8 mouse cellular contexts compared by ENCODE assay signal in genomic region chr2:167347361-167347760, GRCm38 (mm10). TPM values are rescaled to one million over a fixed set of nuclear protein-coding genes. Genes with fewer than 3 reads are reported as not detected.
DNase-seq lines count a peak whose midpoint lies in the region; ATAC-seq and TF ChIP-seq lines count a peak whose summit lies in the region.

No protein-coding gene starts in this region.

- no peak for DNase-seq in kidney, adult 11 months
- DNase-seq in embryonic facial prominence, embryonic 11.5 days (ENCODE audit: low spot score) = no peak
- no peak for DNase-seq in intestine, embryonic 14.5 days (ENCODE audit: low spot score)
- no peak for DNase-seq in left cerebral cortex, postnatal 25 days (ENCODE audit: low spot score in 2 of 2)
- no peak for DNase-seq in spleen, postnatal 4 days (ENCODE audit: low spot score in 2 of 2)
- DNase-seq in thymus, adult 18-20 months = no peak

- intact Hi-C loops in left cerebral cortex, postnatal 25 days (cut with DNase I) = no loop called here

- no peak for ATAC-seq in kidney, embryonic 14.5 days (ENCODE audit: low FRiP score, low TSS enrichment)
- ATAC-seq in embryonic facial prominence, embryonic 11.5 days (replicated peaks; ENCODE audit: insufficient number of reproducible peaks, low FRiP score, low TSS enrichment, low read depth) = no peak
- ATAC-seq in intestine, embryonic 14.5 days (replicated peaks; ENCODE audit: low FRiP score, low TSS enrichment, low read depth) = no peak

- 78% methylated on average over 4 of the region's 4 CpGs for WGBS in kidney, embryonic 14.5 days
- WGBS in embryonic facial prominence, embryonic 11.5 days = 86% methylated on average over 4 of the region's 4 CpGs
- 71% methylated on average over 4 of the region's 4 CpGs for WGBS in intestine, embryonic 14.5 days

- no peak overlapping the region for H3K9ac ChIP-seq in kidney, embryonic 14.5 days (ENCODE audit: low read depth, low read length)
- no peak overlapping the region for H3K9ac ChIP-seq in embryonic facial prominence, embryonic 11.5 days (replicated peaks; ENCODE audit: low read length)
- H3K9ac ChIP-seq in intestine, embryonic 14.5 days (ENCODE audit: low read length) = no peak overlapping the region

- no peak overlapping the region for H3ac ChIP-seq in myocyte (ENCODE audit: control insufficient read depth, insufficient read length)

- no peaks in the 10 kb centered on the region for H3K27me3 ChIP-seq in kidney, embryonic 14.5 days (ENCODE audit: control insufficient read depth, insufficient read depth, low read length)
- H3K27me3 ChIP-seq in embryonic facial prominence, embryonic 11.5 days (ENCODE audit: control insufficient read depth, insufficient read depth, low read length) = no peaks in the 10 kb centered on the region
- 0 out of 2 replicates have a peak, but pooled peaks cover 3% of the 10 kb centered on the region for H3K27me3 ChIP-seq in intestine, embryonic 14.5 days (replicated peaks; ENCODE audit: control insufficient read depth, insufficient read depth, low read length)
- no peaks in the 10 kb centered on the region for H3K27me3 ChIP-seq in myocyte (ENCODE audit: control insufficient read depth, insufficient read depth, insufficient read length)

- H3K27ac ChIP-seq in kidney, embryonic 14.5 days (ENCODE audit: low read depth, low read length) = no peak overlapping the region
- no peak overlapping the region for H3K27ac ChIP-seq in embryonic facial prominence, embryonic 11.5 days (replicated peaks; ENCODE audit: low read depth, low read length)
- no peak overlapping the region for H3K27ac ChIP-seq in intestine, embryonic 14.5 days (ENCODE audit: low read depth)

- H3K36me3 ChIP-seq in kidney, embryonic 14.5 days (ENCODE audit: control insufficient read depth, insufficient read depth, low read length) = no peaks in the 10 kb centered on the region
- H3K36me3 ChIP-seq in embryonic facial prominence, embryonic 11.5 days (replicated peaks; ENCODE audit: control insufficient read depth, insufficient read depth, low read depth, low read length) = no peaks in the 10 kb centered on the region
- H3K36me3 ChIP-seq in intestine, embryonic 14.5 days (ENCODE audit: control insufficient read depth, insufficient read depth, low read length) = no peaks in the 10 kb centered on the region
- H3K36me3 ChIP-seq in myocyte (ENCODE audit: control insufficient read depth, insufficient read depth) = no peaks in the 10 kb centered on the region

- no peak for TF ChIP-seq POLR2A in myocyte (IDR thresholded peaks at IDR 0.05; ENCODE audit: insufficient read length, low read depth)

- H3K79me2 ChIP-seq in myocyte (ENCODE audit: control insufficient read depth, insufficient read depth) = peaks cover 61% of the 10 kb centered on the region

- H3K9me3 ChIP-seq in kidney, embryonic 14.5 days (ENCODE audit: control insufficient read depth, low read length) = no peaks in the 10 kb centered on the region
- H3K9me3 ChIP-seq in embryonic facial prominence, embryonic 11.5 days (replicated peaks; ENCODE audit: control insufficient read depth, low read length) = no peaks in the 10 kb centered on the region
- H3K9me3 ChIP-seq in intestine, embryonic 14.5 days (ENCODE audit: control insufficient read depth, low read length) = no peaks in the 10 kb centered on the region

- peaks cover 40% of the 10 kb centered on the region for H3K4me1 ChIP-seq in kidney, embryonic 14.5 days (ENCODE audit: control insufficient read depth, insufficient read depth, low read length)
- no peaks in the 10 kb centered on the region for H3K4me1 ChIP-seq in embryonic facial prominence, embryonic 11.5 days (ENCODE audit: control insufficient read depth, insufficient read depth, low read length)
- H3K4me1 ChIP-seq in intestine, embryonic 14.5 days (replicated peaks; ENCODE audit: control insufficient read depth, insufficient read depth, low read length) = peaks cover 23% of the 10 kb centered on the region

- H3K4me2 ChIP-seq in kidney, embryonic 14.5 days (replicated peaks; ENCODE audit: low read depth, low read length) = peak overlapping the region; percentile 91; the same call in 1 of the 2 replicates
- H3K4me2 ChIP-seq in embryonic facial prominence, embryonic 11.5 days (ENCODE audit: low read depth, low read length) = peak overlapping the region; percentile 92; the same call in 1 of the 2 replicates
- peak overlapping the region; percentile 90 for H3K4me2 ChIP-seq in intestine, embryonic 14.5 days (ENCODE audit: low read length)
- peak overlapping the region; percentile 90 for H3K4me2 ChIP-seq in myocyte (ENCODE audit: low read depth)

- no peak overlapping the region; the same call in 1 of the 2 replicates for H3K4me3 ChIP-seq in kidney, embryonic 14.5 days (ENCODE audit: low read length)
- no peak overlapping the region for H3K4me3 ChIP-seq in embryonic facial prominence, embryonic 11.5 days (ENCODE audit: low read depth, low read length)
- H3K4me3 ChIP-seq in intestine, embryonic 14.5 days (ENCODE audit: low read depth, low read length) = peak overlapping the region; percentile 83
- peak overlapping the region; percentile 66 for H3K4me3 ChIP-seq in myocyte

TF ChIP-seq in myocyte, 11 proteins besides CTCF, POLR2A, EP300 and RAD21:
- TF ChIP-seq TCF3 (IDR thresholded peaks at IDR 0.05; ENCODE audit: insufficient read length, low read depth) (no peak), MYOD1 (IDR thresholded peaks at IDR 0.05; ENCODE audit: control insufficient read depth in 1 of 3, insufficient read length in 2 of 3, low read depth in 2 of 3) (no peak), CEBPB (IDR thresholded peaks at IDR 0.05; ENCODE audit: insufficient read depth, poor library complexity, severe bottlenecking) (no peak)
TF ChIP-seq in myocyte: peak in this region for 0.

RNA-seq across cellular contexts. Expression of gene B4galt5, which starts 1.6 kb away (rescaled TPM):
- 12.2 and 13.1 TPM in 2 replicates for polyA plus RNA-seq in kidney, embryonic 14.5 days (2014; fragmentation: Nextera tagmentation; extraction: Ambion mirVana)
- polyA plus RNA-seq in embryonic facial prominence, embryonic 11.5 days (2014; fragmentation: Nextera tagmentation; extraction: Ambion mirVana) = 16.8 and 17.0 TPM in 2 replicates
- polyA plus RNA-seq in intestine, embryonic 14.5 days (2014; fragmentation: Nextera tagmentation; extraction: Ambion mirVana) = 9.6 and 10.6 TPM in 2 replicates
- polyA plus RNA-seq in myocyte (2012; fragmentation: generic; extraction: Trizol) = 70.0 TPM
- total RNA-seq in left cerebral cortex, postnatal 25 days (2021) = 10 to 100 TPM; 56.4 to 57.8 TPM

Comparison
In these comparisons a context has a peak if more than half of its experiments do, and no peak if none do; other contexts are left out.
1. H3K4me3 ChIP-seq: peak in intestine, embryonic 14.5 days (single experiment) and myocyte (single experiment); none in kidney, embryonic 14.5 days (single experiment) and embryonic facial prominence, embryonic 11.5 days (single experiment).
2. Peak in every context shown above with its lines, with median percentiles within 50 percentile points of each other: H3K4me2 ChIP-seq.